25 mouse cellular contexts compared by ENCODE assay signal in genomic region chr8:117136763-117137162, GRCm38 (mm10). TPM values are rescaled to one million over a fixed set of nuclear protein-coding genes. Genes with fewer than 3 reads are reported as not detected.
DNase-seq lines count a peak whose midpoint lies in the region; ATAC-seq and TF ChIP-seq lines count a peak whose summit lies in the region.
"Had no signal": no experiment of that assay in that cellular context is flagged by ENCODE, and none has a peak within 500 bp of the region (broad histone marks: within the 10 kb centered on the region; RNA-seq: fewer than 3 reads in every experiment).

No protein-coding gene starts in this region.

- no peaks in the 10 kb centered on the region for H3K9me3 ChIP-seq in liver, embryonic 15.5 days (replicated peaks)
- no peaks in the 10 kb centered on the region for H3K9me3 ChIP-seq in liver, postnatal 0 days (ENCODE audit: low read length)
- H3K9me3 ChIP-seq in E14TG2a.4 (ENCODE audit: low read length) = peaks cover 28% of the 10 kb centered on the region
- no peaks in the 10 kb centered on the region for H3K9me3 ChIP-seq in forebrain, embryonic 15.5 days
- H3K9me3 ChIP-seq: embryonic facial prominence, embryonic 12.5 days; forebrain, embryonic 12.5 days; hindbrain, embryonic 15.5 days had no signal

- no peak for TF ChIP-seq POLR2A in small intestine, adult 2 months (IDR thresholded peaks at IDR 0.05; ENCODE audit: low read depth, low read length)

- TF ChIP-seq EP300 in liver, postnatal 0 days (IDR thresholded peaks at IDR 0.05; ENCODE audit: low read depth) = no peak

- no peaks in the 10 kb centered on the region for H3K36me3 ChIP-seq in liver, embryonic 15.5 days (replicated peaks)
- no peaks in the 10 kb centered on the region for H3K36me3 ChIP-seq in liver, postnatal 0 days (replicated peaks; ENCODE audit: insufficient read depth, low read length)
- H3K36me3 ChIP-seq in C2C12 (ENCODE audit: control insufficient read depth, insufficient read depth) (no peaks in the 10 kb centered on the region), E14TG2a.4 (ENCODE audit: insufficient read depth, low read length) (no peaks in the 10 kb centered on the region)
- no peaks in the 10 kb centered on the region for H3K36me3 ChIP-seq in small intestine, adult 2 months (ENCODE audit: control insufficient read depth, insufficient read depth, low read length)
- no peaks in the 10 kb centered on the region for H3K36me3 ChIP-seq in forebrain, embryonic 15.5 days
- H3K36me3 ChIP-seq: embryonic facial prominence, embryonic 12.5 days; forebrain, embryonic 12.5 days; heart, embryonic 12.5 days; hindbrain, embryonic 15.5 days had no signal

- no peak overlapping the region for H3K4me3 ChIP-seq in liver, embryonic 15.5 days (replicated peaks)
- no peak overlapping the region for H3K4me3 ChIP-seq in liver, postnatal 0 days (ENCODE audit: low read depth, low read length)
- no peak overlapping the region for H3K4me3 ChIP-seq in C2C12 (ENCODE audit: insufficient read depth, poor library complexity, severe bottlenecking)
- H3K4me3 ChIP-seq in E14TG2a.4 (replicated peaks; ENCODE audit: low read length) = peak overlapping the region; percentile 21; the same call in 1 of the 2 replicates
- H3K4me3 ChIP-seq in small intestine, adult 2 months (ENCODE audit: low read depth, low read length) = no peak overlapping the region
- no peak overlapping the region for H3K4me3 ChIP-seq in forebrain, embryonic 15.5 days
- H3K4me3 ChIP-seq: embryonic facial prominence, embryonic 12.5 days; forebrain, embryonic 12.5 days; gastrocnemius, adult 2 months; heart, embryonic 12.5 days; hindbrain, embryonic 15.5 days had no signal

- no peak for ATAC-seq in liver, embryonic 15.5 days (ENCODE audit: insufficient read depth)
- no peak for ATAC-seq in liver, postnatal 0 days
- ATAC-seq in forebrain, embryonic 15.5 days (replicated peaks) = no peak
- ATAC-seq: activated CD4-positive, CD25-positive, alpha-beta regulatory T cell, adult 4 months; CD4-positive, CD25-positive, alpha-beta regulatory T cell, adult 4 months; forebrain, postnatal 0 days; Patski had no signal

- no peak overlapping the region for H3ac ChIP-seq in C2C12 (ENCODE audit: control insufficient read depth, insufficient read length, low read depth)

- H3K79me3 ChIP-seq in C2C12 (ENCODE audit: low read depth) = no peaks in the 10 kb centered on the region

- DNase-seq in liver, postnatal 0 days = no peak
- no peak for DNase-seq in thymus, postnatal 0 days (ENCODE audit: low spot score)
- DNase-seq: adrenal gland, postnatal 14 days; cerebellum, adult 11-12 months; cerebellum, adult 9-10 months; cerebellum, postnatal 25 days; forebrain, postnatal 0 days; gastrocnemius, adult 2 months; gastrocnemius, postnatal 25 days; heart, postnatal 36 days had no signal

- H3K79me2 ChIP-seq in C2C12 (ENCODE audit: control insufficient read depth, insufficient read depth) = no peaks in the 10 kb centered on the region

- no peak overlapping the region for H3K9ac ChIP-seq in liver, embryonic 15.5 days
- H3K9ac ChIP-seq in liver, postnatal 0 days (replicated peaks) = no peak overlapping the region
- no peak overlapping the region for H3K9ac ChIP-seq in forebrain, embryonic 15.5 days (replicated peaks)
- H3K9ac ChIP-seq: embryonic facial prominence, embryonic 12.5 days; forebrain, embryonic 12.5 days; forebrain, postnatal 0 days; heart, embryonic 12.5 days; hindbrain, embryonic 15.5 days had no signal

- 51% methylated on average over 2 of the region's 2 CpGs for WGBS in liver, embryonic 15.5 days (ENCODE audit: insufficient replicate concordance)
- WGBS in liver, postnatal 0 days (ENCODE audit: insufficient replicate concordance) = 46% methylated on average over 2 of the region's 2 CpGs
- 75% methylated on average over 2 of the region's 2 CpGs for WGBS in small intestine, adult 2 months
- WGBS in forebrain, embryonic 15.5 days = 71% methylated on average over 2 of the region's 2 CpGs

- H3K4me2 ChIP-seq in liver, embryonic 15.5 days = 0 out of 2 replicates have a peak overlapping the region, but pooled peaks have one; percentile 7
- H3K4me2 ChIP-seq in liver, postnatal 0 days (ENCODE audit: low read depth, low read length) = no peak overlapping the region
- no peak overlapping the region for H3K4me2 ChIP-seq in forebrain, embryonic 15.5 days (replicated peaks)
- H3K4me2 ChIP-seq: embryonic facial prominence, embryonic 12.5 days; forebrain, embryonic 12.5 days; heart, embryonic 12.5 days; hindbrain, embryonic 15.5 days had no signal

- no peaks in the 10 kb centered on the region for H3K27me3 ChIP-seq in liver, embryonic 15.5 days
- no peaks in the 10 kb centered on the region for H3K27me3 ChIP-seq in liver, postnatal 0 days (ENCODE audit: insufficient read depth, low read length)
- H3K27me3 ChIP-seq in C2C12 (ENCODE audit: control insufficient read depth, insufficient read depth, insufficient read length) (no peaks in the 10 kb centered on the region), E14TG2a.4 (ENCODE audit: insufficient read depth, low read length) (peaks cover 86% of the 10 kb centered on the region)
- H3K27me3 ChIP-seq in small intestine, adult 2 months (ENCODE audit: control insufficient read depth, insufficient read depth, low read length) = no peaks in the 10 kb centered on the region
- H3K27me3 ChIP-seq in forebrain, embryonic 15.5 days = no peaks in the 10 kb centered on the region
- H3K27me3 ChIP-seq: embryonic facial prominence, embryonic 12.5 days; forebrain, embryonic 12.5 days; heart, embryonic 12.5 days; hindbrain, embryonic 15.5 days had no signal

- H3K27ac ChIP-seq in liver, embryonic 15.5 days (replicated peaks) = no peak overlapping the region
- no peak overlapping the region for H3K27ac ChIP-seq in liver, postnatal 0 days (ENCODE audit: low read depth)
- H3K27ac ChIP-seq in small intestine, adult 2 months (ENCODE audit: insufficient read depth, low read depth, low read length) = 0 out of 2 replicates have a peak overlapping the region, but pooled peaks have one; percentile 40
- no peak overlapping the region for H3K27ac ChIP-seq in forebrain, embryonic 15.5 days (replicated peaks)
- H3K27ac ChIP-seq: embryonic facial prominence, embryonic 12.5 days; forebrain, embryonic 12.5 days; gastrocnemius, adult 2 months; hindbrain, embryonic 15.5 days had no signal

- TF ChIP-seq CTCF in liver, postnatal 0 days (IDR thresholded peaks at IDR 0.05; ENCODE audit: low read depth) = no peak
- TF ChIP-seq CTCF in C2C12 (IDR thresholded peaks at IDR 0.05; ENCODE audit: control insufficient read depth, insufficient read depth, insufficient read length) (no peak), E14TG2a.4 (conservative IDR thresholded peaks at IDR 0.05; ENCODE audit: low read length) (no peak)
- no peak for TF ChIP-seq CTCF in small intestine, adult 2 months (IDR thresholded peaks at IDR 0.05; ENCODE audit: extremely low read depth, insufficient read length, insufficient replicate concordance, low read depth, low read length)

- no peaks in the 10 kb centered on the region; the same call in none of the 2 replicates for H3K4me1 ChIP-seq in liver, embryonic 15.5 days (replicated peaks)
- peaks cover 6% of the 10 kb centered on the region for H3K4me1 ChIP-seq in liver, postnatal 0 days (ENCODE audit: insufficient read depth)
- H3K4me1 ChIP-seq in E14TG2a.4 (replicated peaks; ENCODE audit: low read depth, low read length) = peaks cover 39% of the 10 kb centered on the region
- H3K4me1 ChIP-seq in small intestine, adult 2 months (ENCODE audit: control insufficient read depth, insufficient read depth, insufficient read length, low read length) = peaks cover 17% of the 10 kb centered on the region; the same call in 1 of the 2 replicates
- no peaks in the 10 kb centered on the region for H3K4me1 ChIP-seq in forebrain, embryonic 15.5 days
- H3K4me1 ChIP-seq: embryonic facial prominence, embryonic 12.5 days; forebrain, embryonic 12.5 days; hindbrain, embryonic 15.5 days had no signal

TF ChIP-seq in C2C12, 6 proteins besides CTCF, POLR2A, EP300 and RAD21:
- TF ChIP-seq FOSL1 (IDR thresholded peaks at IDR 0.05; ENCODE audit: insufficient read depth, low read length, poor library complexity, severe bottlenecking) (no peak), MYOD1 (IDR thresholded peaks at IDR 0.05; ENCODE audit: control insufficient read depth, insufficient read length, low read depth) (peak; percentile 79), MYOG (IDR thresholded peaks at IDR 0.05; ENCODE audit: control insufficient read depth, extremely low read depth, insufficient read length) (no peak)

RNA-seq across cellular contexts. Expression of gene Gan, which starts 21.2 kb away (rescaled TPM):
- 0.79 and 0.98 TPM in 2 replicates for polyA plus RNA-seq in liver, embryonic 15.5 days (2015; fragmentation: Nextera tagmentation; extraction: Ambion mirVana)
- polyA plus RNA-seq in liver, postnatal 0 days (2015; fragmentation: Nextera tagmentation; extraction: Ambion mirVana) = 0.60 and 0.62 TPM in 2 replicates
- polyA plus RNA-seq in C2C12 (2012; fragmentation: generic; extraction: Trizol) = 2.7 TPM
- 2.4 and 4.6 TPM in 2 replicates for polyA plus RNA-seq in small intestine, adult 2 months (2012; rRNA removed)
- 3.2 and 3.5 TPM in 2 replicates for polyA plus RNA-seq in forebrain, embryonic 15.5 days (2015; fragmentation: Nextera tagmentation; extraction: Ambion mirVana)
- polyA plus RNA-seq in thymus, postnatal 0 days (2015; fragmentation: Nextera tagmentation; extraction: Ambion mirVana) = 1.5 and 2.3 TPM in 2 replicates

RNA-seq across cellular contexts. Expression of gene Bco1, which starts 41.1 kb away (rescaled TPM):
- polyA plus RNA-seq in liver, embryonic 15.5 days (2015; fragmentation: Nextera tagmentation; extraction: Ambion mirVana) = 6.0 and 6.2 TPM in 2 replicates
- polyA plus RNA-seq in liver, postnatal 0 days (2015; fragmentation: Nextera tagmentation; extraction: Ambion mirVana) = 6.6 and 8.1 TPM in 2 replicates
- polyA plus RNA-seq in C2C12 (2012; fragmentation: generic; extraction: Trizol) = not detected
- 0.42 and 1.4 TPM in 2 replicates for polyA plus RNA-seq in small intestine, adult 2 months (2012; rRNA removed)
- 0.08 and 0.11 TPM in 2 replicates for polyA plus RNA-seq in forebrain, embryonic 15.5 days (2015; fragmentation: Nextera tagmentation; extraction: Ambion mirVana)
- polyA plus RNA-seq in thymus, postnatal 0 days (2015; fragmentation: Nextera tagmentation; extraction: Ambion mirVana) = 0.09 TPM in 1 of 2 replicates, not detected in the other
- polyA plus RNA-seq: activated CD4-positive, CD25-positive, alpha-beta regulatory T cell, adult 4 months; CD4-positive, CD25-positive, alpha-beta regulatory T cell, adult 4 months; cortical plate, adult 2 months; heart, embryonic 16.5 days; Patski had no signal

RNA-seq across cellular contexts. Expression of gene Pkd1l2, which starts 54.5 kb away (rescaled TPM):
- not detected in 2 replicates for polyA plus RNA-seq in liver, embryonic 15.5 days (2015; fragmentation: Nextera tagmentation; extraction: Ambion mirVana)
- 0.06 TPM in 1 of 2 replicates, not detected in the other for polyA plus RNA-seq in liver, postnatal 0 days (2015; fragmentation: Nextera tagmentation; extraction: Ambion mirVana)
- not detected for polyA plus RNA-seq in C2C12 (2012; fragmentation: generic; extraction: Trizol)
- 0.09 and 0.60 TPM in 2 replicates for polyA plus RNA-seq in small intestine, adult 2 months (2012; rRNA removed)
- polyA plus RNA-seq in forebrain, embryonic 15.5 days (2015; fragmentation: Nextera tagmentation; extraction: Ambion mirVana) = not detected in 2 replicates
- 0.12 and 0.13 TPM in 2 replicates for polyA plus RNA-seq in thymus, postnatal 0 days (2015; fragmentation: Nextera tagmentation; extraction: Ambion mirVana)
- polyA plus RNA-seq: CD4-positive, CD25-positive, alpha-beta regulatory T cell, adult 4 months; embryonic facial prominence, embryonic 12.5 days; forebrain, embryonic 12.5 days; heart, embryonic 16.5 days; hindbrain, embryonic 11.5 days; Patski had no signal
